Mouse (Mus musculus) CH12.LX (cell line): ENCODE measurements around the gene Cgref1.

ENCODE experiments used
- EP300 ChIP-seq: IDR thresholded peaks from 2 replicates; pipeline ENCODE4 v1.6.1; 2011; ENCODE audit warnings: low read length, improper control_type of control experiment
- POLR2A ChIP-seq: IDR thresholded peaks from 2 replicates; pipeline ENCODE4 v1.6.1; 2011; ENCODE audit warnings: low read depth, mild to moderate bottlenecking, improper control_type of control experiment, low read length

- no peak for TF ChIP-seq EP300
- no peak for TF ChIP-seq POLR2A
These were observed 28.0 kb downstream of the Cgref1 start for GRCm38 (mm10) chr5:30917348-30917747.
